Mouse (Mus musculus) hindbrain, embryonic 13.5 days (tissue): ENCODE measurements around the gene Spindoc. TPM values are rescaled to one million over a fixed set of nuclear protein-coding genes. Genes with fewer than 3 reads are reported as not detected.

Source experiments
- ATAC-seq: fragments of 200-750 bp; cut with Nextera tagmentation; 2 replicates; pipeline ENCODE4 v1.8.0; 2017; ENCODE audit warnings: moderate TSS enrichment; ENCODE audit not compliant: low FRiP score
- H3K27ac ChIP-seq: fragments of 300-500 bp; sonication (generic); 2 replicates; pipeline ENCODE4 v1.5.1; 2015; ENCODE audit warnings: inconsistent platforms, mild to moderate bottlenecking, moderate library complexity
- H3K27me3 ChIP-seq: fragments of 300-500 bp; sonication (generic); 2 replicates; pipeline ENCODE4 v1.6.1; 2015; ENCODE audit warnings: mild to moderate bottlenecking, inconsistent platforms
- H3K36me3 ChIP-seq: fragments of 300-500 bp; sonication (generic); 2 replicates; pipeline ENCODE4 v1.6.1; 2015; ENCODE audit warnings: mild to moderate bottlenecking, inconsistent platforms
- H3K4me1 ChIP-seq: fragments of 300-500 bp; sonication (generic); replicated peaks from 2 replicates; pipeline ENCODE4 v1.6.1; 2015; ENCODE audit warnings: inconsistent platforms
- H3K4me2 ChIP-seq: fragments of 300-500 bp; sonication (generic); 2 replicates; pipeline ENCODE4 v1.6.1; 2015; ENCODE audit warnings: inconsistent platforms, mild to moderate bottlenecking, moderate library complexity
- H3K4me3 ChIP-seq: fragments of 300-500 bp; sonication (generic); 2 replicates; pipeline ENCODE4 v1.5.1; 2015; ENCODE audit warnings: mild to moderate bottlenecking, inconsistent platforms
- H3K9ac ChIP-seq: fragments of 300-500 bp; sonication (generic); 2 replicates; pipeline ENCODE4 v1.6.1; 2015; ENCODE audit warnings: mild to moderate bottlenecking, inconsistent platforms
- H3K9me3 ChIP-seq: fragments of 300-500 bp; sonication (generic); 2 replicates; pipeline ENCODE4 v1.6.1; 2016; ENCODE audit warnings: inconsistent platforms
- WGBS: fragments of 180-500 bp; shearing (Covaris S2); methylation state at CpG from one replicate; pipeline ENCODE4 v1.1.7; 2015; 5-methylcytosine and 5-hydroxymethylcytosine counted together
- polyA plus RNA-seq: library from polyadenylated mRNA; unstranded; fragments of >200 nt; fragmentation: Nextera tagmentation; extraction: Ambion mirVana; gene quantifications from 2 replicates; pipeline ENCODE4 v1.2.1, GENCODE M21; 2015

The Spindoc gene
- polyA plus RNA-seq, 1 experiment from 2014 or later: 34.0 TPM

GRCm38 (mm10) chr19:7340780-7341475 is 41.9 kb downstream of the Spindoc start:
- peaks cover 52% of the 10 kb centered on the region for H3K4me1 ChIP-seq
- no peaks in the 10 kb centered on the region for H3K36me3 ChIP-seq
- H3K4me3 ChIP-seq: peak overlapping the region; percentile 93
- no peaks in the 10 kb centered on the region for H3K9me3 ChIP-seq
- WGBS: under 1% methylated on average over 32 of the region's 46 CpGs
- no peaks in the 10 kb centered on the region for H3K27me3 ChIP-seq
- H3K27ac ChIP-seq: peak overlapping the region; percentile 89
- peak overlapping the region; percentile 98 for H3K4me2 ChIP-seq
- peak overlapping the region; percentile 98 for H3K9ac ChIP-seq
- peak; percentile 88 for ATAC-seq

DNA sequence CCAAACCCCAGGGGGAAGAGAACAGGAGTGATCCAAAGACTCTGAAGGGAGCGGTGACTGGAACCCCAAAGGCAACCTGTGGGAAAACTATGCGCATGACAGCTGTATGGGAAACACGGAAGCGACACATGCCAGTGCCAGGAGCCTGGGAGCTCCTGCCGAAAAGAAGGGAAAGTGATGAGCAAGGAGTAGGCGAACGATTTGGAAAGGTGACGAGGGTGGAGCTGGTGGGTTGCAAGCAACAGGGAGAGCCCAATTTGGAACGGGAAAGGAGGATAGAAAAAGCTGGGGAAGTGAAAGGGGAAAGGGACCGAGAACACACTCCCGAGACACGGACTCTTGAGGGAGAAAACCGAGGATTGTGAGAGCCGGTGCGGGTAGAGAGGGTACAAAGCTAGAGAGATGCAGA is 42.4 kb downstream of the Spindoc start:
- Histone ChIP-seq H3K9me3 (no peaks in the 10 kb centered on the region), H3K36me3 (0 out of 2 replicates have a peak, but pooled peaks cover 4% of the 10 kb centered on the region), H3K4me3 (peak overlapping the region; percentile 93), H3K9ac (peak overlapping the region; percentile 98), H3K4me1 (peaks cover 53% of the 10 kb centered on the region), H3K27ac (peak overlapping the region; percentile 89), H3K4me2 (peak overlapping the region; percentile 98), H3K27me3 (no peaks in the 10 kb centered on the region)
- ATAC-seq: no peak
- 2% methylated on average over 15 of the region's 15 CpGs for WGBS

DNA sequence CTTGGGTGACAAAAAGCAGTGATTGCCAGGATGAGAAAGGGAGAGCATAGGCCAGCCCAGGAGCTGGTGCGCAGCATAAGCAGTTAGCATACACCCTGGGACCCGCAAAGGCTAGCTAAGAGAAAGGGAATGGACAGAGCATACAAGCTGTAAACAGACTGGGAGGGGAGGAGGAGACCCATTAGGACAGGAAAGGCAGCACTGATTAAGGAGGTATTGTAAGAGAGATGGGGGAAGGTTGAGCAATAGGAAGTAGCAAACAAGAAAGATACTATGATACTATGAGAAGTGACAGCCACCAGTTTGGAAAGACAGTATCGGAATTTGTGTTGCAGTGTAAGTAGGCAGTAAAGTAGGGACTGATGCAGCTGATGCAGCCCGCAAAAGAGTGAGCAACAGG is 42.9 kb downstream of the Spindoc start:
- Histone ChIP-seq H3K4me1 (peaks cover 53% of the 10 kb centered on the region), H3K9me3 (no peaks in the 10 kb centered on the region), H3K9ac (peak overlapping the region; percentile 98), H3K4me3 (peak overlapping the region; percentile 93), H3K4me2 (peak overlapping the region; percentile 98), H3K27ac (no peak overlapping the region), H3K36me3 (0 out of 2 replicates have a peak, but pooled peaks cover 5% of the 10 kb centered on the region), H3K27me3 (no peaks in the 10 kb centered on the region)
- 48% methylated on average over 4 of the region's 4 CpGs for WGBS
- no peak for ATAC-seq

- no peaks in the 10 kb centered on the region for H3K9me3 ChIP-seq
- 0 out of 2 replicates have a peak, but pooled peaks cover 7% of the 10 kb centered on the region for H3K36me3 ChIP-seq
- no peaks in the 10 kb centered on the region for H3K27me3 ChIP-seq
- H3K4me1 ChIP-seq: peaks cover 53% of the 10 kb centered on the region
- peak overlapping the region; percentile 98 for H3K9ac ChIP-seq
- peak overlapping the region; percentile 98 for H3K4me2 ChIP-seq
- H3K4me3 ChIP-seq: peak overlapping the region; percentile 93
- no peak for ATAC-seq
- H3K27ac ChIP-seq: no peak overlapping the region
- WGBS: 62% methylated on average over 5 of the region's 5 CpGs
Measured at GRCm38 (mm10) chr19:7339026-7339425, 43.8 kb downstream of the Spindoc start.

GRCm38 (mm10) chr19:7337781-7338342 is 44.9 kb downstream of the Spindoc start:
- Histone ChIP-seq H3K4me3 (no peak overlapping the region), H3K36me3 (0 out of 2 replicates have a peak, but pooled peaks cover 10% of the 10 kb centered on the region), H3K9me3 (no peaks in the 10 kb centered on the region), H3K27me3 (no peaks in the 10 kb centered on the region), H3K4me1 (peaks cover 53% of the 10 kb centered on the region), H3K4me2 (no peak overlapping the region), H3K27ac (no peak overlapping the region), H3K9ac (peak overlapping the region; percentile 98; the same call in 1 of the 2 replicates)
- WGBS: 91% methylated on average over 2 of the region's 2 CpGs
- no peak for ATAC-seq

- H3K4me3 ChIP-seq: no peak overlapping the region
- H3K27me3 ChIP-seq: no peaks in the 10 kb centered on the region
- no peaks in the 10 kb centered on the region for H3K9me3 ChIP-seq
- no peak overlapping the region for H3K27ac ChIP-seq
- no peak for ATAC-seq
- WGBS: 92% methylated on average over 4 of the region's 4 CpGs
- H3K9ac ChIP-seq: no peak overlapping the region
- H3K4me1 ChIP-seq: peaks cover 48% of the 10 kb centered on the region
- H3K4me2 ChIP-seq: no peak overlapping the region
- peaks cover 15% of the 10 kb centered on the region; the same call in 1 of the 2 replicates for H3K36me3 ChIP-seq
Measured at GRCm38 (mm10) chr19:7335656-7336055, 47.1 kb downstream of the Spindoc start.

- Histone ChIP-seq H3K36me3 (peaks cover 15% of the 10 kb centered on the region; the same call in 1 of the 2 replicates), H3K9ac (no peak overlapping the region), H3K9me3 (no peaks in the 10 kb centered on the region), H3K27ac (no peak overlapping the region), H3K27me3 (no peaks in the 10 kb centered on the region), H3K4me3 (no peak overlapping the region), H3K4me1 (peaks cover 32% of the 10 kb centered on the region), H3K4me2 (no peak overlapping the region)
- ATAC-seq: no peak
- 80% methylated on average over 2 of the region's 2 CpGs for WGBS
Measured at GRCm38 (mm10) chr19:7334049-7334448, 48.7 kb downstream of the Spindoc start.

DNA sequence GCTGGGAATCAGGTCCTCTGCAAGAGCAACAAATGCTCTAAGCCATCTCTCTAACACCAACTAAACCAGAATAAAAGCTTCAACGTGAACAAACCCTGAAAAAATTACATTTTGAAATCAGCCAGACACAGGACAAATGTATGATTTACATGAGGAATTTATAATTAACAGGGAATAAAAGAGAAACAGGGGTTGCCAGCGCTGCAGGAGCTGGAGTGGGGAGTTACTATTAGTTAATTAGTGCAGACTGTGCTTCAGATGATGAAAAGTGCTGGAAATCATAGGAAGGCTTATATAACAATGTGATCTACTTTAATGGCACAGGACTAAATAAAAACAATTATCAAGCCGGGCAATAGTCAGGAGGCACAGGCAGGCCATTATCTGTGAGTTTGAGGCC is 61.4 kb downstream of the Spindoc start:
- WGBS: 86% methylated on average over 3 of the region's 3 CpGs
- Histone ChIP-seq H3K36me3 (no peaks in the 10 kb centered on the region; the same call in 1 of the 2 replicates), H3K4me3 (no peak overlapping the region), H3K9ac (no peak overlapping the region), H3K9me3 (no peaks in the 10 kb centered on the region), H3K4me1 (peaks cover 5% of the 10 kb centered on the region), H3K27me3 (no peaks in the 10 kb centered on the region), H3K4me2 (no peak overlapping the region), H3K27ac (no peak overlapping the region)
- no peak for ATAC-seq

DNA sequence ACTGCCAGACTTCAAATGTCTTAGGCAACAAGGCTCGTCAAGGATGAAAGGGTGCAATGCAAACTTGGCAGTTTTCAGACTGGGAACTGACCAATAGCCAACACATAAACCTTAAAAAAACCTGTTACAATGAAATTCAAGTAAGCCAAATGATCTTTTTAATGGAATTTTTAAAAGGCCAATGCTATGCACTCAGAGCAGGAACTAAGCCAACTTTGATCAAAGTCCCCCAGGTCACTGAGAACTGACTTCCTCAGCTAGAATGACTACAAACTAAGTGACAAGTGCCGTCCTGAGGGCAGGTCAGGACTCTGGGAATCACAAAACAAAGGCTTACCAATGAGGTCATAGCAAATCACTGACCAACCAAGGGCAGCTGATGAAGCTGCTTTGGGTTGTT is 62.6 kb downstream of the Spindoc start:
- ATAC-seq: no peak
- Histone ChIP-seq H3K9ac (no peak overlapping the region), H3K27ac (no peak overlapping the region), H3K27me3 (no peaks in the 10 kb centered on the region), H3K4me3 (no peak overlapping the region), H3K4me1 (peaks cover 16% of the 10 kb centered on the region), H3K4me2 (no peak overlapping the region), H3K36me3 (no peaks in the 10 kb centered on the region), H3K9me3 (no peaks in the 10 kb centered on the region)
- 74% methylated on average over 2 of the region's 2 CpGs for WGBS

DNA sequence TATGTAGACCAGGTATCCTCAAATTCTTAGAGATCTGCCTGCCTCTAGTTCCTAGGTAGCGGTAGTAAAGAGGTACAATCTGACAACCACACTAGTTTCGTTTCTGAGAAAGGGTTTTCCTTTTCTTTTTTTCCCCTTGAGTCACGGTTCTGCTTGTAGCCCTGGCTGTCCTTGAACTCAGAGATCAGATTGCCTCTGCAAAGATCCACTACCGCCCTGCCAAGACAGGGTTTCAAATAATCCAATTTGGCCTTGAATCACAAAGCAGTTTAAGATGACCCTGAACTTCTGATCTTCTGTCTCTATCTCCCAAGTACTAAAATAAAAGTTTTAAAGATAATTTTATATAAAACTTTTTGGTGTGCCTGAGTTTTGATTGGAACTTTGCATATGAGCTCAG is 65.1 kb downstream of the Spindoc start:
- Histone ChIP-seq H3K27me3 (no peaks in the 10 kb centered on the region), H3K9me3 (no peaks in the 10 kb centered on the region), H3K36me3 (no peaks in the 10 kb centered on the region), H3K27ac (no peak overlapping the region), H3K4me1 (peaks cover 31% of the 10 kb centered on the region), H3K4me2 (no peak overlapping the region), H3K4me3 (no peak overlapping the region), H3K9ac (no peak overlapping the region)
- 86% methylated on average over 4 of the region's 4 CpGs for WGBS
- ATAC-seq: no peak

DNA sequence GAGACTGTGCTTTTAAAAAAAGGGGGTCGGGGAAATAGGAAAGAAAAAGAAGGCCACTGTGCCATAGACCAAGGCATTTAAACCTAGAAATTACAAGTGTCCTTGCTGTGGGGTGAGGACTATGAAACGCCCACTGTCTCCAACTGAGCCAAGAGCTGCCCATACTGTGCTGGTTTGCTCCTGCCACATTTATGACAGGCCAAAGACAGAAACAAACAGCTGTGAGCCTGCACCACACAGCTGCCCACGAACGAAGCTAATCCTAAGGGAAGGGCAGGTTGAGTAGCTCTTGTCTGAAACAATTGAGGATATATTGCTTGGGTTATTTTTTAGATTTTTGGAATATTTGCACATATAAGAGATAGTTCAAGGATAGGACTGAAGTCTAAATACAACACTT is 66.0 kb downstream of the Spindoc start:
- WGBS: 90% methylated on average over 4 of the region's 4 CpGs
- no peaks in the 10 kb centered on the region for H3K36me3 ChIP-seq
- H3K4me3 ChIP-seq: no peak overlapping the region
- no peak overlapping the region for H3K9ac ChIP-seq
- H3K4me2 ChIP-seq: no peak overlapping the region
- no peaks in the 10 kb centered on the region for H3K9me3 ChIP-seq
- no peak for ATAC-seq
- no peaks in the 10 kb centered on the region for H3K27me3 ChIP-seq
- peaks cover 31% of the 10 kb centered on the region for H3K4me1 ChIP-seq
- H3K27ac ChIP-seq: no peak overlapping the region

- H3K4me3 ChIP-seq: no peak overlapping the region
- no peaks in the 10 kb centered on the region for H3K36me3 ChIP-seq
- WGBS: 88% methylated on average over 4 of the region's 4 CpGs
- no peak overlapping the region for H3K27ac ChIP-seq
- no peak overlapping the region for H3K9ac ChIP-seq
- H3K9me3 ChIP-seq: no peaks in the 10 kb centered on the region
- no peak overlapping the region for H3K4me2 ChIP-seq
- H3K4me1 ChIP-seq: peaks cover 42% of the 10 kb centered on the region
- ATAC-seq: no peak
- H3K27me3 ChIP-seq: no peaks in the 10 kb centered on the region
Measured at GRCm38 (mm10) chr19:7315587-7315984, 67.2 kb downstream of the Spindoc start.
